Mouse (Mus musculus): Measurements from ENCODE around the gene Sspo. TPM values are rescaled to one million over a fixed set of nuclear protein-coding genes. Genes with fewer than 3 reads are reported as not detected.

Sspo gene
- total and polyA plus RNA-seq, 3 experiments = not detected

DNA sequence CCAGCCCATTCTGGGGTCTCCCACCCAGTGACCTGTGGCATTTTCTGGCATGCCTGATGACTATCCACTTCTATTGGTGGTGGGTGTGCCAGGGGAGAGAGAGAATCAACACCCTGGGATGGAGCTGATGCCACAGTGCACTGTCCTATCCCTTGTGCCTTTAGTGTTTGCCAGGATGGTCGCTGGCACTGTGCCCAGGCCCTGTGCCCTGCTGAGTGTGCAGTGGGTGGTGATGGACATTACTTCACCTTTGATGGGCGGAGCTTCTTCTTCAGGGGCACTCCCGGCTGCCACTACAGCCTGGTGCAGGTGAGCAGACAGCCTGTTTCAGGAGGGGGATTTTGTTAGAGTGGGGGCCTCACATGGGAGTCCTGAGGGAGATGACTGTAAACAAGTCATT, 4.7 kb downstream of the Sspo start:
- Histone ChIP-seq H3K9me3 (replicated peaks; ENCODE audit: insufficient read depth, low read length) (no peaks in the 10 kb centered on the region), H3K36me3 (ENCODE audit: control insufficient read depth in 1 of 2, insufficient read depth in 2 of 2, low read length in 2 of 2) (no peaks in the 10 kb centered on the region), H3K9ac (ENCODE audit: control insufficient read depth, low read depth, low read length, poor library complexity, severe bottlenecking) (no peak overlapping the region), H3K27me3 (ENCODE audit: control insufficient read depth in 1 of 2, insufficient read depth in 2 of 2, low read length in 2 of 2) (no peaks in the 10 kb centered on the region), H3K27ac (ENCODE audit: control insufficient read depth, low read depth, low read length) (no peak overlapping the region), H3K4me1 (ENCODE audit: control insufficient read depth in 1 of 2, insufficient read depth in 2 of 2, low read length in 2 of 2) (no peaks in the 10 kb centered on the region), H3K4me3 (ENCODE audit: control insufficient read depth in 1 of 2, insufficient read depth in 1 of 2, low read depth in 2 of 2, low read length in 2 of 2) (no peak overlapping the region), H3K79me2 (ENCODE audit: control insufficient read depth, insufficient read depth, low read length, poor library complexity) (no peaks in the 10 kb centered on the region)
- TF ChIP-seq CHD1 (IDR thresholded peaks at IDR 0.05; ENCODE audit: low read depth, low read length) (no peak), ZKSCAN1 (IDR thresholded peaks at IDR 0.05; ENCODE audit: low read depth, low read length) (no peak), TCF12 (IDR thresholded peaks at IDR 0.05; ENCODE audit: low read depth, low read length) (no peak), MYB (IDR thresholded peaks at IDR 0.05; ENCODE audit: low read depth, low read length) (no peak), MEF2A (IDR thresholded peaks at IDR 0.05; ENCODE audit: extremely low read depth, insufficient replicate concordance, low read depth, low read length, poor library complexity, severe bottlenecking) (no peak), BHLHE40 (IDR thresholded peaks at IDR 0.05; ENCODE audit: borderline replicate concordance, low read depth, low read length) (no peak), MAZ (IDR thresholded peaks at IDR 0.05; ENCODE audit: low read depth, low read length) (no peak), ZNF384 (IDR thresholded peaks at IDR 0.05; ENCODE audit: low read depth, low read length) (no peak), E2F4 (IDR thresholded peaks at IDR 0.05; ENCODE audit: borderline replicate concordance, low read depth, low read length) (no peak), ZC3H11A (IDR thresholded peaks at IDR 0.05; ENCODE audit: low read depth, low read length) (no peak), CTCF (IDR thresholded peaks at IDR 0.05 in 2 of 3, conservative IDR thresholded peaks at IDR 0.05 in 1 of 3; ENCODE audit: control insufficient read depth in 1 of 3, insufficient read depth in 1 of 3, low read depth in 2 of 3, low read length in 3 of 3, poor library complexity in 1 of 3, severe bottlenecking in 1 of 3) (no peak), MAFK (IDR thresholded peaks at IDR 0.05; ENCODE audit: borderline replicate concordance, low read depth, low read length) (no peak), ELF1 (IDR thresholded peaks at IDR 0.05; ENCODE audit: low read depth, low read length) (no peak), SIN3A (IDR thresholded peaks at IDR 0.05; ENCODE audit: low read length) (no peak), CHD2 (IDR thresholded peaks at IDR 0.05; ENCODE audit: low read length) (no peak)
- DNase-seq (ENCODE audit: low read depth, low spot score) = no peak

DNA sequence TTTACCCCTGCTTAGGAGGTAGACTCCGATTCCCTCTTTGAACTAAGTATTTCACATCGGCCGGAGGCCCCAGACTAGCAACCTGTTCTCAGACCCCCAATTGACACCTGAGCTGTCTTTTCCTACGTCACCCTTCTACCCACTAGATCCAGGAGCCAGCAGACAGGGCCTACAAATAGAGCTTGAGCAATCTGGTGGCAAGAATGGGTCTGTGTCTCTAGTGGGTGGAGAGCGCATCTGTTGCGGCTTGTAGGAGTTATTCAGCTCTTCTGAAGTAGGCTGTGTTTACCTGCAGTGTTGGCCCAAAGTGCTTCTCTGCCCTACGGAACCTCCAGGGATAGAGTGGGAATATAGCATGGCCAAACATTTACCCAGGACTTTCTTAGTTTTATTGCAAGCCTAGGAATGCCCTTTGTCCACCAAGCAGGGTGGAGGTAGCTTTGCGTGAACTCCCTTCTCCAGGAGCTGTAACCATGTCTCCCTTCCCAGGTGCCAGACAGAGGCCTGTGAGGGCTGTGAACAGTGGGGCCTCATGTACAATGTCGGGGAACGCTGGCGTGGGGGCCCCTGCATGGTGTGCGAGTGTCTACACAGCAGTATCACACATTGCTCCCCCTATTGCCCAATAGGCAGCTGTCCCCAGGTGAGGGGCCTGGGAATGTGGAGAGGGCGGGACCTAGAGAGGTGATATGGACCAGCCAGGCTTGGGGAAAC, 17.1 kb downstream of the Sspo start:
- Histone ChIP-seq H3K4me3 (ENCODE audit: control insufficient read depth in 1 of 2, insufficient read depth in 1 of 2, low read depth in 2 of 2, low read length in 2 of 2) (no peak overlapping the region), H3K36me3 (ENCODE audit: control insufficient read depth in 1 of 2, insufficient read depth in 2 of 2, low read length in 2 of 2) (no peaks in the 10 kb centered on the region), H3K9ac (ENCODE audit: control insufficient read depth, low read depth, low read length, poor library complexity, severe bottlenecking) (no peak overlapping the region), H3K9me3 (replicated peaks; ENCODE audit: insufficient read depth, low read length) (no peaks in the 10 kb centered on the region), H3K27me3 (ENCODE audit: control insufficient read depth in 1 of 2, insufficient read depth in 2 of 2, low read length in 2 of 2) (no peaks in the 10 kb centered on the region), H3K4me1 (ENCODE audit: control insufficient read depth in 1 of 2, insufficient read depth in 2 of 2, low read length in 2 of 2) (no peaks in the 10 kb centered on the region), H3K79me2 (ENCODE audit: control insufficient read depth, insufficient read depth, low read length, poor library complexity) (no peaks in the 10 kb centered on the region), H3K27ac (ENCODE audit: control insufficient read depth, low read depth, low read length) (no peak overlapping the region)
- TF ChIP-seq MAFK (IDR thresholded peaks at IDR 0.05; ENCODE audit: borderline replicate concordance, low read depth, low read length) (no peak), ETS1 (IDR thresholded peaks at IDR 0.05; ENCODE audit: low read depth, low read length) (no peak), RCOR1 (IDR thresholded peaks at IDR 0.05; ENCODE audit: low read depth, low read length) (no peak), MYB (IDR thresholded peaks at IDR 0.05; ENCODE audit: low read depth, low read length) (no peak), POLR2AphosphoS2 (IDR thresholded peaks at IDR 0.05; ENCODE audit: low read length) (no peak), TBP (IDR thresholded peaks at IDR 0.05; ENCODE audit: low read depth, low read length) (no peak), SMC3 (IDR thresholded peaks at IDR 0.05; ENCODE audit: low read depth, low read length) (no peak), TCF12 (IDR thresholded peaks at IDR 0.05; ENCODE audit: low read depth, low read length) (no peak), GATA1 (IDR thresholded peaks at IDR 0.05; ENCODE audit: low read depth, low read length) (no peak), USF2 (IDR thresholded peaks at IDR 0.05; ENCODE audit: borderline replicate concordance in 1 of 2, insufficient read depth in 1 of 2, low read depth in 1 of 2, low read length in 2 of 2) (no peak), UBTF (IDR thresholded peaks at IDR 0.05; ENCODE audit: borderline replicate concordance, insufficient read depth, low read depth, low read length) (no peak)
- DNase-seq (ENCODE audit: low read depth, low spot score) = no peak
